Mouse (Mus musculus) ES-E14 (cell line): ENCODE results near the gene Senp8. TPM values are rescaled to one million over a fixed set of nuclear protein-coding genes. Genes with fewer than 3 reads are reported as not detected.

ENCODE experiments used
- DNase-seq: peaks from one replicate; pipeline ENCODE4 v3.0.0-alpha.2; 2013; ENCODE audit warnings: low read depth, low spot score
- H3K27ac ChIP-seq: 2 replicates; pipeline ENCODE4 v1.5.1; 2012; ENCODE audit warnings: low read depth, mild to moderate bottlenecking, low read length, moderate library complexity, mixed read lengths; ENCODE audit not compliant: poor library complexity, insufficient read depth, severe bottlenecking
- H3K36me3 ChIP-seq: 2 replicates; pipeline ENCODE4 v1.6.1; 2012; ENCODE audit warnings: mild to moderate bottlenecking, low read length, moderate library complexity, mixed read lengths; ENCODE audit not compliant: control insufficient read depth, poor library complexity, insufficient read depth, severe bottlenecking
- H3K4me1 ChIP-seq, 2 experiments: fragments of 150-350 bp in 1 of 2; sonication (generic) in 1 of 2; 2 replicates each; pipeline ENCODE4 v1.6.1; 2012; ENCODE audit warnings: low read length in 2 of 2, mild to moderate bottlenecking in 1 of 2, mixed read lengths in 1 of 2; ENCODE audit not compliant: control insufficient read depth in 2 of 2, insufficient read depth in 2 of 2, poor library complexity in 1 of 2
- H3K4me3 ChIP-seq, 2 experiments: fragments of 150-350 bp in 1 of 2; sonication (generic) in 1 of 2; 2 replicates each; pipeline ENCODE4 v1.5.1; 2012; ENCODE audit warnings: low read length in 2 of 2, low read depth in 1 of 2, mild to moderate bottlenecking in 1 of 2, mixed read lengths in 1 of 2; ENCODE audit not compliant: insufficient read depth in 1 of 2, poor library complexity in 1 of 2, severe bottlenecking in 1 of 2
- H3K9ac ChIP-seq: 2 replicates; pipeline ENCODE4 v1.6.1; 2012; ENCODE audit warnings: low read depth, mild to moderate bottlenecking, low read length, mixed read lengths; ENCODE audit not compliant: poor library complexity, insufficient read depth, severe bottlenecking
- H3K9me3 ChIP-seq: fragments of 150-350 bp; sonication (generic); 2 replicates; pipeline ENCODE4 v1.6.1; 2012; ENCODE audit warnings: low read depth, mild to moderate bottlenecking, low read length; ENCODE audit not compliant: control insufficient read depth, insufficient read depth
- CHD2 ChIP-seq: IDR thresholded peaks from 2 replicates; pipeline ENCODE4 v1.6.1; 2014; ENCODE audit warnings: mild to moderate bottlenecking, low read depth, low read length, inconsistent platforms
- HCFC1 ChIP-seq: IDR thresholded peaks from 2 replicates; pipeline ENCODE4 v1.6.1; 2012; ENCODE audit warnings: low read length, inconsistent platforms, borderline replicate concordance; ENCODE audit not compliant: insufficient read depth
- MAFK ChIP-seq: IDR thresholded peaks from 2 replicates; pipeline ENCODE4 v1.6.1; 2014; ENCODE audit warnings: mild to moderate bottlenecking, low read depth, low read length, inconsistent platforms; ENCODE audit not compliant: insufficient read depth
- ZC3H11A ChIP-seq: IDR thresholded peaks from 2 replicates; pipeline ENCODE4 v1.6.1; 2012; ENCODE audit warnings: low read depth, mild to moderate bottlenecking, inconsistent platforms, low read length, borderline replicate concordance
- ZNF384 ChIP-seq: IDR thresholded peaks from 2 replicates; pipeline ENCODE4 v1.6.1; 2012; ENCODE audit warnings: low read depth, low read length, inconsistent platforms
- in situ Hi-C, 2 experiments: fragments of 600-800 bp; cut with MboI; formaldehyde crosslinking; loops; one replicate each; pipeline ENCODE4 v1.15.1; 2025; ENCODE audit warnings: low sequenced_read_pairs in 2 of 2, inconsistent platforms in 1 of 2; ENCODE audit not compliant: unreplicated experiment in 2 of 2
- total RNA-seq: library from RNA; depleted of rRNA; stranded (reverse); fragments of 300-350 nt; gene quantifications from 2 replicates; pipeline ENCODE4 v1.2.3, GENCODE M21; 2012

Gene Senp8
- total RNA-seq, 1 experiment: 5.0 TPM

GRCm38 (mm10) chr9:59751966-59752365 lies 1.5 kb upstream of the Senp8 start:
- Histone ChIP-seq H3K9ac (no peak overlapping the region), H3K9me3 (no peaks in the 10 kb centered on the region), H3K36me3 (no peaks in the 10 kb centered on the region), H3K4me1 (peaks cover 2 to 4% of the 10 kb centered on the region in 2 experiments; a peak in 2 of 4 replicates), H3K4me3 (peak overlapping the region; percentile 90 to 92), H3K27ac (no peak overlapping the region)
- DNase-seq: no peak
- in situ Hi-C loops: no loop called here
- TF ChIP-seq HCFC1: no peak
- no peak for TF ChIP-seq ZNF384
- no peak for TF ChIP-seq MAFK
- TF ChIP-seq ZC3H11A: no peak
- TF ChIP-seq CHD2: no peak

- Histone ChIP-seq H3K4me3 (peak overlapping the region; percentile 90 to 92), H3K9me3 (no peaks in the 10 kb centered on the region), H3K4me1 (peaks cover 2 to 4% of the 10 kb centered on the region in 2 experiments; a peak in 2 of 4 replicates), H3K36me3 (no peaks in the 10 kb centered on the region), H3K27ac (peak overlapping the region; percentile 79), H3K9ac (peak overlapping the region; percentile 91)
- in situ Hi-C loops: no loop called here
- TF ChIP-seq HCFC1 (no peak), ZNF384 (no peak), MAFK (no peak), ZC3H11A (no peak), CHD2 (no peak)
- peak; percentile 62 for DNase-seq
Measured at GRCm38 (mm10) chr9:59751066-59751581, 614 bp upstream of the Senp8 start.

- H3K4me1 ChIP-seq: peaks cover 2 to 4% of the 10 kb centered on the region in 2 experiments; a peak in 2 of 4 replicates
- peak overlapping the region; percentile 93 to 97 for H3K4me3 ChIP-seq
- no peak for DNase-seq
- H3K36me3 ChIP-seq: no peaks in the 10 kb centered on the region
- TF ChIP-seq ZC3H11A (no peak), ZNF384 (peak; percentile 62; the same call in 1 of the 2 replicates), HCFC1 (no peak), CHD2 (no peak), MAFK (no peak)
- in situ Hi-C loops: no loop called here
- H3K27ac ChIP-seq: peak overlapping the region; percentile 90; the same call in 1 of the 2 replicates
- H3K9ac ChIP-seq: peak overlapping the region; percentile 91
- no peaks in the 10 kb centered on the region for H3K9me3 ChIP-seq
Measured at GRCm38 (mm10) chr9:59749581-59750265, 787 bp downstream of the Senp8 start.

- in situ Hi-C loops: no loop called here
- TF ChIP-seq ZNF384: no peak
- H3K27ac ChIP-seq: peak overlapping the region; percentile 1; the same call in 1 of the 2 replicates
- no peaks in the 10 kb centered on the region for H3K9me3 ChIP-seq
- no peak overlapping the region; the same call in 1 of the 2 replicates for H3K9ac ChIP-seq
- no peak for DNase-seq
- H3K36me3 ChIP-seq: no peaks in the 10 kb centered on the region
- peaks cover 2 to 4% of the 10 kb centered on the region in 2 experiments; a peak in 2 of 4 replicates for H3K4me1 ChIP-seq
- H3K4me3 ChIP-seq: peak overlapping the region in 1 of 2 experiments; percentile 97; a peak in 2 of 4 replicates
Measured at GRCm38 (mm10) chr9:59748969-59749368, 1.5 kb downstream of the Senp8 start.
